Mouse (Mus musculus) olfactory bulb, adult 2 months (tissue): ENCODE measurements around the gene Diras1. TPM values are rescaled to one million over a fixed set of nuclear protein-coding genes. Genes with fewer than 3 reads are reported as not detected.

Experiments
- H3K27ac ChIP-seq: fragments of 200-500 bp; 2 replicates; pipeline ENCODE4 v1.5.1; 2012; ENCODE audit warnings: low read depth, low read length; ENCODE audit not compliant: insufficient read depth
- H3K4me1 ChIP-seq: fragments of 200-500 bp; 2 replicates; pipeline ENCODE4 v1.6.1; 2012; ENCODE audit warnings: low read length; ENCODE audit not compliant: control insufficient read depth, insufficient read depth
- H3K4me3 ChIP-seq: fragments of 200-500 bp; 2 replicates; pipeline ENCODE4 v1.5.1; 2012; ENCODE audit warnings: mild to moderate bottlenecking, low read depth, low read length, moderate library complexity; ENCODE audit not compliant: insufficient read depth
- CTCF ChIP-seq: fragments of 200-500 bp; IDR thresholded peaks from 2 replicates; pipeline ENCODE4 v1.5.1; 2012; ENCODE audit warnings: low read depth, mild to moderate bottlenecking, low read length, moderate library complexity; ENCODE audit not compliant: insufficient read depth
- POLR2A ChIP-seq: fragments of 200-500 bp; IDR thresholded peaks from 2 replicates; pipeline ENCODE4 v1.6.1; 2012; ENCODE audit warnings: mild to moderate bottlenecking, low read depth, low read length, moderate library complexity; ENCODE audit not compliant: insufficient read depth
- WGBS: fragments of 180-500 bp; shearing (Covaris S2); methylation state at CpG from one replicate; pipeline ENCODE4 v1.1.7; 2018; 5-methylcytosine and 5-hydroxymethylcytosine counted together
- polyA plus RNA-seq: library from polyadenylated mRNA; stranded (reverse); fragments of >200 nt; gene quantifications from 2 replicates; pipeline ENCODE4 v1.2.4, GENCODE M21; 2012; ENCODE audit warnings: low replicate concordance; ENCODE audit not compliant: missing spikeins, insufficient read depth, insufficient read length

Gene Diras1
- polyA plus RNA-seq, 1 experiment = not detected

DNA sequence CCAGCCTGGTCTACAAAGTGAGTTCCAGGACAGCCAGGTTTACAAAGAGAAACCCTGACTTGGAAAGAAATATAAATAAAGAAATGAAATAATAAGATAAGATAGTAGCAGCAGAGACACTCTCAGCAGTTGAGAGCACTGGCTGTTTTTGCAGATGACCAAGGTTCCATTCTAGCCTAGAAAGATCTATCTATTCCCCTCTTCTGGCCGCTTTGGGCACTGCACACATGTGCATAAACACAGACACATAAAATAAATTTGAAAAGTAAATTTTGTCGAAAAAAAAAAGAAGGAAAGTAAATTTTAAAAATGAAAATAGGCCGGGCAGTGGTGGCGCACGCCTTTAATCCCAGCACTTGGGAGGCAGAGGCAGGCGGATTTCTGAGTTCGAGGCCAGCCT is 10.8 kb upstream of the Diras1 start:
- WGBS = 82% methylated on average over 7 of the region's 7 CpGs
- Histone ChIP-seq H3K4me1 (peaks cover 7% of the 10 kb centered on the region), H3K27ac (no peak overlapping the region), H3K4me3 (no peak overlapping the region)
- TF ChIP-seq POLR2A (no peak), CTCF (no peak)

DNA sequence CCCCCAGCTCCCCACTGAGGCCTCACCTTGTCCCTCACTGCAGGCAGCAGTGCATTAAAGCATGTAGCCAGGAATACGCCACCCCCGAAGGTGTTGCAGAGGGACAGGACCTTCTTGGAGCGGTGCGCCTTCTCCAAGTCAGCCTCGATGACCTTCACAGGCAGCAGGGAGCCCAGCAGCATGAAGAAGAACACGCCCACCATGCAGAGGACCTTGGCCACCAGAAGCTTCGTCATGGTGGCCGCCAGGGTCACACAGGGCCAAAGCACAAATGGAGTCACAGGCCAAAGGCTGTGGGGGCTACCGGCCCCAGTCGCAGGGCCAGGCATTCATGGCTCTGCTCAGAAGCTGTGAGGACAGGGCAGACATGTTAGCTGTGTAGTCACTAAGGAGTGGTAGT is 8.1 kb upstream of the Diras1 start:
- H3K27ac ChIP-seq = no peak overlapping the region
- peaks cover 27% of the 10 kb centered on the region for H3K4me1 ChIP-seq
- 87% methylated on average over 10 of the region's 10 CpGs for WGBS
- no peak overlapping the region for H3K4me3 ChIP-seq
- TF ChIP-seq CTCF (no peak), POLR2A (no peak)

DNA sequence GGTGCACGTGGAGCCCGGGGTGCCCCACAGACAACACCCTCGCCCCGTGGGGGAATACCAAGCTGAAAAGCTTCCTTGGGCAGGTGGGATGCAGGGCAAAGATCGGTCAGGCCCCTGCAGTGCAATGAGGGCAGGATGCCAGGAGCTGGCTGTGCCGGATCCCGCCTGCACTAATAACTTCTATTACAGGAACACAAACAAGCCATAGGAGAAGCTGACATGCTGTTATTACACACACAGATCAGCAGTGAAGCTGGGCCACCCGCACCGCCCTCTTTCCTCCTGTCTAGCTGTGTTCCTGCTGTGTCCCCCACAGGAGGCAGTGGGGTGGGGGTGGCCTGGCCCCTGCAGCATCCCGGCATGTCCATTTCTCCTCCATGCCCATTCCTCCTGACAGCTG is 3.6 kb upstream of the Diras1 start:
- no peak overlapping the region for H3K27ac ChIP-seq
- H3K4me3 ChIP-seq = no peak overlapping the region
- TF ChIP-seq CTCF = no peak
- TF ChIP-seq POLR2A = no peak
- H3K4me1 ChIP-seq = peaks cover 31% of the 10 kb centered on the region
- 11% methylated on average over 10 of the region's 10 CpGs for WGBS

DNA sequence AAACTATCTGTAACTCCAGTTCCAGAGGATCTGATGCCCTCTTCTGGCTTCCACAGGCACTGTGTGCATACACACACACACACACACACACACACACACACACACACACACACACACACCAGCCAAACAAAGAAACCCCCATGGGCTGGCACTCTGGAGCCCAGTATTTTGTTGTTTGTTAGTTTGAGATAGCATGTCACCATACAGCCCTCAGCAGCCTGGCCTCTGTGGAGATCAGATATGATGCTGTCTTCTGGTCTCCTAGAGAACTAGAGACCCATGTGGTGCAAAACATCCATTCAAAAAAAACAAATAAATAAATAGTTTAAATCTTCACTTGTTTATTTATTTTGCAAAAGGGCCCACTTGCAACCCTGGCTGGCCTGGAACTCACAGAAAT is 2.8 kb upstream of the Diras1 start:
- Histone ChIP-seq H3K4me3 (no peak overlapping the region), H3K27ac (no peak overlapping the region), H3K4me1 (peaks cover 31% of the 10 kb centered on the region)

DNA sequence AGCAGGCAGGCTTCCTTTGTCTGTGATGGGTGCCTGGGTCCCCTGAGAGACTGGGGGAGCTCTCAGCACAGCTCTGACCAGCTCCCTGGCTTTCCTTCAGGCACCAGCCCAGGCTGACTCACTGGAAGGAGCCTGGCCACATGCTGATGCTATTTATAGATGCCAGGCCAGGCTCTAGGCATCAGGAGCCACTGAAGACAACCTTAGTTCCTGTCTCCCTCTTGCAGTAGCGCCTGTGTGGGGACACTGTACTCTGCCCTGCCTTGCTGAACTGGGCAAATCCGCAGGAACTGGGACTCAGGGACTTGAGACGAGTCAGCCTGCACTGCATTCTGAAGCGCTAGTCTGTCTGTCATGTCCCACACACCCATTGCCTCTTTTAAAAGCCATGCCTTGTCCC is 1.9 kb upstream of the Diras1 start:
- Histone ChIP-seq H3K4me3 (no peak overlapping the region), H3K4me1 (peaks cover 33% of the 10 kb centered on the region), H3K27ac (0 out of 2 replicates have a peak overlapping the region, but pooled peaks have one; percentile 35)
- TF ChIP-seq CTCF (no peak), POLR2A (no peak)
- 61% methylated on average over 4 of the region's 4 CpGs for WGBS

More for the DNA sequence above, 2.8 kb upstream of the Diras1 start:
- TF ChIP-seq CTCF = no peak
- no peak for TF ChIP-seq POLR2A

DNA sequence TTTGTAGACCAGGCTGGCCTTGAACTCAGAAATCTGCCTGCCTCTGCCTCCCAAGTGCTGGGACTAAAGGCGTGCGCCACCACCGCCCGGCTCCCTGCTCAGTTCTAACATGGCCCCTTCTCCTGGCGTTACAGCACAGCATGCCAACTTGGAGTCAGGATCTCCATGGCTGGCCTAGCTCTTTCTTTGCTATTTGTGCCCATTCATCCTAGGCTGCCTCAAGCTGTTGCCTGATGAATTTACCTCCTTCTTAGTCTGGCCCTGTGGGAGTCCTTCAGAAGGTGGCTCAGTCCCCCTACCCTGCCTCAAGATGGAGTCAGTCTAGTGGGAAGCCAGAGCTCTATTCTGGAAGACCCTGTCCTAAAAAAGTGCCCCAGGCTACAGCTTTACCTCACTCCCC is 1.4 kb upstream of the Diras1 start:
- Histone ChIP-seq H3K4me1 (peaks cover 38% of the 10 kb centered on the region), H3K27ac (no peak overlapping the region)

DNA sequence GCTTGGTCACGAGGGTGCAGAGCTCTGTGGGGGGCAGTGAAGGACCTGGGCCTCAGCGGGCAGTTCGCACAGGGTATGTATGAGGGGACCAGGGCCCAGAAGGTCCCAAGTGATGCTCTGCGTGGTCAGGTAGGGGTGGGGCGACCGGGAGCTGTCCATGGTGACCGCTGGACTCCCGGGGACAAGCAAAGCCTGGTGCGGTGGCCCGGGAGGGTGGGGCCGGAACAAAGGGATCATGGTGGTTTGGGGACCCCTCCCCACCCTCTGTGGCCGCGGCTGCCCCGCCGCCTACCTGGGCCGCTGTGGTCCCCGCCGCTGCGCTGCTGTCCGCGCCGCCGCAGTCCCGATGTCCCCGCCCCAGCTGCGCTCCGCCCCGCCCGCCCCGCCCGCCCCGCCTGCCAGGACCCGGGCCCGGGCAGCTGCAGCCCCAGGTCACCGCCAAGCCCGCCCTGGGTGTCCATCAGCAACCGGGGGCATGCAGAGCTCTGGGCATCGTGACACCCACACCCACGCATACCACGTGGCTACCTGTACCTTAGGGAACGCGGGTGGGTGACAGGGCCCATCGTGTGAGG is 328 bp downstream of the Diras1 start:
- Histone ChIP-seq H3K27ac (no peak overlapping the region), H3K4me1 (peaks cover 42% of the 10 kb centered on the region), H3K4me3 (peak overlapping the region; percentile 35)
- no peak for TF ChIP-seq POLR2A
- 3% methylated on average over 40 of the region's 43 CpGs for WGBS

More for the DNA sequence above, 1.4 kb upstream of the Diras1 start:
- 90% methylated on average over 5 of the region's 5 CpGs for WGBS
- no peak overlapping the region for H3K4me3 ChIP-seq
- TF ChIP-seq CTCF = no peak
- no peak for TF ChIP-seq POLR2A

DNA sequence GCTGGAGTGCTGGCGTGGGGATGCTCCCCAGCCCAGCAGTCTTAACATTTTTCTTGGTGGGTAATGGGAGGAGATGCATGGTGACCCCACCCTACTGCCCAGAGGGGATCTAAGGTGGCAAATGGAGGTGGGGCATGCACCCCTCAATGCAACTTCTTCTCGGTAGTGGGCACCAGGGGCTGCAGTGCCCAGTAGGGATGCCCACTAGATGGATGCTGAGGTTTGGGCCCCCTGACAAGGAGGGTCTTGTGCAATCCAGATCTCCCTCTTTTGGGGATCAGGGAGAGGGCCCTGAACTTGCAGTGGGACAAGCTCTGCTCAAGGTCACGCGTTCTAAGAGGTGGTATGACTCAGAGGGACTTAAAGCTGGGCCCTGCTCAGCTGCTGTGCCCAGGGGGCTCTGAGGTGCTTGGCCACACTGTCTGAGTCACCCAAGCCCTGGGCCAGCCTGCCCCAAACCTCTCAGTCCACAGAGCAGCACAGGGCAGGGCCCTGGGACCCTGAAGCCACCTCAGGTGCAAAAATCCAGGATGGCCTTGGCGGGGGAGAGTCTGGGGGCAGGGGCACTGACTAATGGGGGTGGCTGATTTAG is 1.0 kb downstream of the Diras1 start:
- Histone ChIP-seq H3K4me1 (peaks cover 35% of the 10 kb centered on the region), H3K4me3 (peak overlapping the region; percentile 35), H3K27ac (no peak overlapping the region)
- 80% methylated on average over 5 of the region's 5 CpGs for WGBS
- TF ChIP-seq CTCF (no peak), POLR2A (no peak)

DNA sequence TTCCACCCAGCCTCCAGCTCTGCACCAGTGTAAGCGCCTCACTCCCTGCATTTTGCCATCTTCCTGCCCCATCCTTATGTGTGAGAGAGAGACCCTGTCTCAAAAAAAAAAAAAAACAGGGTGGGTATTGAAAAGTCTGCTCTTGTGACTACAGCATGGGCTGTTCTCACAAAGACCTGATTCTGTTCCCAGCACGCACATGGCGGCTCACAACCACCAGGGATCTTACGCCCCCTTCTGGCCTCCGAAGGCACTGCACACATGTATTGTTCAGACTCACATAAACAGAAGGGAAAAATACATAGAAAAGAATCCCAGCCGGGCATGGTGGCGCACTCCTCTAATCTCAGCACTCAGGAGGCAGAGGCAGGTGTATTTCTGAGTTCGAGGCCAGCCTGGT is 2.7 kb downstream of the Diras1 start:
- no peak for TF ChIP-seq POLR2A
- no peak for TF ChIP-seq CTCF
- Histone ChIP-seq H3K4me1 (peaks cover 25% of the 10 kb centered on the region), H3K27ac (no peak overlapping the region), H3K4me3 (no peak overlapping the region)
- 71% methylated on average over 8 of the region's 8 CpGs for WGBS
